Comparison of ENCODE assay signal across 8 mouse cellular contexts in the genomic region with DNA sequence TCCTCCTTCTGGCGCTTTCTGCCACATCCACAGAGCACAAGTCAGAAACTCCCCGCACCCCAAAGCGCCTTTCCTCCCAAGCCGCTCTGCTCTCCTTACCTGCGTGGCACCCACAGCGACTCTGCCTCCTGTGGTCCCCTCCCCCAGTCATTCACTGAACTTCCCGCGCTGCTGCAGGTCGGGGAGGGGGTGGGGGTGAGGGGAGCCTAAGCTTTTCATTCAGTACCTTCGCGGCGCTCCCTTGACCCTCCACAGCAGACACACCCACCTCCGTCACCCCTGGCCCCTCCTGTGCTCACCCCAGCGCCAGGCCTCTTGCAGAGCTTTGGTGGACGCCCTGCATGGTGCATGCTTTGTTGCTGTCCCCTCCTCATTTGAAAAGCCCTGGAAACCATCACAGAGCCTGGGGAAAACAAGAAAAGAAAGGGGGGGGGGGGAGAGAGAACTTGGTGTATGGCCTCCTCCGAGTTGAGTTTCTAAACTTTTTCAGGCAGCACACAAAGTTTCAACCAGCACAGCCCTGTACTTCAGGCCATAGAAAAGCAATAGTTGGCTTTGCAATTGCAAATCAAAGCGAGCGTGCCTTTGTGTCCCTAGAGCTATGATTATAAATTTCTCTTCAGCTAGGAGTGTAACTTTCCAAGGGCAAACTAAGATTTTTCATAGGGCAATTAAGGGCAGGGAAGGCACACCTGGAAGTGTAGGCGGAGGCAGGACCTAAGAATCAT. TPM values are rescaled to one million over a fixed set of nuclear protein-coding genes. Genes with fewer than 3 reads are reported as not detected.
DNase-seq lines count a peak whose midpoint lies in the region; ATAC-seq and TF ChIP-seq lines count a peak whose summit lies in the region.

A gene (minus strand): TSS at position 268 of the 728 bp plus-strand sequence.

- H3K36me3 ChIP-seq in forebrain, postnatal 0 days (ENCODE audit: insufficient read depth) = no peaks in the 10 kb centered on the region
- no peaks in the 10 kb centered on the region for H3K36me3 ChIP-seq in intestine, embryonic 16.5 days (ENCODE audit: control insufficient read depth, insufficient read depth, low read length)
- no peaks in the 10 kb centered on the region for H3K36me3 ChIP-seq in midbrain, embryonic 13.5 days

- peaks cover 6% of the 10 kb centered on the region; the same call in 1 of the 2 replicates for H3K27me3 ChIP-seq in forebrain, postnatal 0 days (ENCODE audit: insufficient read depth, low read length)
- no peaks in the 10 kb centered on the region for H3K27me3 ChIP-seq in intestine, embryonic 16.5 days (replicated peaks; ENCODE audit: control insufficient read depth, insufficient read depth, low read length)
- peaks cover 21% of the 10 kb centered on the region for H3K27me3 ChIP-seq in midbrain, embryonic 13.5 days

- H3K4me2 ChIP-seq in forebrain, postnatal 0 days (ENCODE audit: low read depth) = peak within 1 kb of the TSS; percentile 99
- peak within 1 kb of the TSS; percentile 79 for H3K4me2 ChIP-seq in intestine, embryonic 16.5 days (ENCODE audit: low read depth, low read length)
- H3K4me2 ChIP-seq in midbrain, embryonic 13.5 days (replicated peaks) = peak within 1 kb of the TSS; percentile 96

- H3K27ac ChIP-seq in forebrain, postnatal 0 days (ENCODE audit: low read depth, low read length) = no peak within 1 kb of the TSS; the same call in 1 of the 2 replicates
- H3K27ac ChIP-seq in intestine, embryonic 16.5 days (ENCODE audit: low read length) = peak within 1 kb of the TSS; percentile 94
- no peak within 1 kb of the TSS for H3K27ac ChIP-seq in midbrain, embryonic 13.5 days

- WGBS in lung, adult 2 months = 18% methylated on average over 19 of the region's 19 CpGs
- 6% methylated on average over 18 of the region's 19 CpGs for WGBS in forebrain, postnatal 0 days
- 7% methylated on average over 19 of the region's 19 CpGs for WGBS in intestine, embryonic 16.5 days
- 3% methylated on average over 19 of the region's 19 CpGs for WGBS in midbrain, embryonic 13.5 days

- no peaks in the 10 kb centered on the region for H3K9me3 ChIP-seq in forebrain, postnatal 0 days (ENCODE audit: low read length)
- H3K9me3 ChIP-seq in intestine, embryonic 16.5 days (ENCODE audit: control insufficient read depth, low read length) = no peaks in the 10 kb centered on the region
- no peaks in the 10 kb centered on the region for H3K9me3 ChIP-seq in midbrain, embryonic 13.5 days

- TF ChIP-seq POLR2A in lung, adult 2 months (IDR thresholded peaks at IDR 0.05; ENCODE audit: borderline replicate concordance, extremely low read depth, low read depth, low read length) = no peak

- H3K9ac ChIP-seq in forebrain, postnatal 0 days = peak within 1 kb of the TSS; percentile 57
- H3K9ac ChIP-seq in intestine, embryonic 16.5 days (ENCODE audit: low read depth, low read length) = peak within 1 kb of the TSS; percentile 91
- H3K9ac ChIP-seq in midbrain, embryonic 13.5 days (replicated peaks) = peak within 1 kb of the TSS; percentile 74

- no peaks in the 10 kb centered on the region; the same call in 1 of the 2 replicates for H3K4me1 ChIP-seq in lung, adult 2 months (ENCODE audit: control insufficient read depth, insufficient read depth, low read length)
- H3K4me1 ChIP-seq in forebrain, postnatal 0 days (ENCODE audit: insufficient read depth) = no peaks in the 10 kb centered on the region
- H3K4me1 ChIP-seq in intestine, embryonic 16.5 days (ENCODE audit: control insufficient read depth, insufficient read depth, low read length) = peaks cover 15% of the 10 kb centered on the region; the same call in 1 of the 2 replicates
- peaks cover 15% of the 10 kb centered on the region for H3K4me1 ChIP-seq in midbrain, embryonic 13.5 days (replicated peaks)

- DNase-seq in lung, adult 2 months = no peak
- no peak for DNase-seq in lung, postnatal 25 days (ENCODE audit: low spot score)
- no peak for DNase-seq in adrenal gland, postnatal 4 days (ENCODE audit: low spot score in 2 of 2)
- DNase-seq in forebrain, postnatal 0 days = no peak
- DNase-seq in cerebellum, postnatal 25 days = no peak
- no peak for DNase-seq in T-cell, adult 2 months (ENCODE audit: low spot score)

- TF ChIP-seq CTCF in lung, adult 2 months (IDR thresholded peaks at IDR 0.05; ENCODE audit: insufficient read depth, low read length) = no peak
- no peak for TF ChIP-seq CTCF in forebrain, postnatal 0 days (IDR thresholded peaks at IDR 0.05; ENCODE audit: low read depth)

- peak; percentile 66 for ATAC-seq in forebrain, postnatal 0 days
- peak; percentile 63 for ATAC-seq in intestine, embryonic 16.5 days
- peak; percentile 69 for ATAC-seq in midbrain, embryonic 13.5 days

- H3K4me3 ChIP-seq in lung, adult 2 months (replicated peaks; ENCODE audit: extremely low read depth, low read depth, low read length) = peak within 1 kb of the TSS; percentile 53
- H3K4me3 ChIP-seq in forebrain, postnatal 0 days (ENCODE audit: low read depth, low read length) = peak within 1 kb of the TSS; percentile 61
- H3K4me3 ChIP-seq in intestine, embryonic 16.5 days (ENCODE audit: low read length) = peak within 1 kb of the TSS; percentile 79
- H3K4me3 ChIP-seq in midbrain, embryonic 13.5 days (replicated peaks) = peak within 1 kb of the TSS; percentile 74

RNA-seq across cellular contexts. Expression of the gene that starts here (rescaled TPM):
- 27.8 and 29.0 TPM in 2 replicates for polyA plus RNA-seq in lung, adult 2 months (2012; rRNA removed)
- 10 to 100 TPM; 28.3 to 35.9 TPM for total RNA-seq in adrenal gland, postnatal 4 days (2021)
- 15.5 and 17.3 TPM in 2 replicates for total RNA-seq in forebrain, postnatal 0 days (2014; rRNA removed)
- polyA plus RNA-seq in forebrain, postnatal 0 days (2015; fragmentation: Nextera tagmentation; extraction: Ambion mirVana) = 26.2 and 26.4 TPM in 2 replicates
- 53.4 and 54.1 TPM in 2 replicates for polyA plus RNA-seq in intestine, embryonic 16.5 days (2015; fragmentation: Nextera tagmentation; extraction: Ambion mirVana)
- polyA plus RNA-seq in midbrain, embryonic 13.5 days (2015; fragmentation: Nextera tagmentation; extraction: Ambion mirVana) = 15.8 and 18.2 TPM in 2 replicates
